Mouse (Mus musculus) midbrain, embryonic 10.5 days (tissue): ENCODE results near the gene Cnpy3. TPM values are rescaled to one million over a fixed set of nuclear protein-coding genes. Genes with fewer than 3 reads are reported as not detected.

Experiments used
- polyA plus RNA-seq: library from polyadenylated mRNA; unstranded; fragments of >200 nt; fragmentation: Nextera tagmentation; extraction: Ambion mirVana; gene quantifications from 2 replicates; pipeline ENCODE4 v1.2.1, GENCODE M21; 2016

Gene Cnpy3
- polyA plus RNA-seq, 1 experiment from 2014 or later = 75.0 TPM

Other genes with a start within 250 kb of the Cnpy3 start
- 4.4 and 6.3 TPM in 2 replicates for gene Cul9, start 205.8 kb downstream of the Cnpy3 start, polyA plus RNA-seq
- 5.0 and 6.5 TPM in 2 replicates for gene Srf, start 196.0 kb downstream of the Cnpy3 start, polyA plus RNA-seq
- 65.3 and 68.4 TPM in 2 replicates for gene Ptk7, start 122.7 kb downstream of the Cnpy3 start, polyA plus RNA-seq
- 33.0 and 40.3 TPM in 2 replicates for gene Klc4, start 106.2 kb downstream of the Cnpy3 start, polyA plus RNA-seq
- 126 and 129 TPM in 2 replicates for gene Mrpl2, start 106.0 kb downstream of the Cnpy3 start, polyA plus RNA-seq
- 37.4 and 45.1 TPM in 2 replicates for gene Cul7, start 101.9 kb downstream of the Cnpy3 start, polyA plus RNA-seq
- gene Rrp36, start 77.9 kb downstream of the Cnpy3 start, polyA plus RNA-seq = 69.4 and 69.6 TPM in 2 replicates
- 178 and 180 TPM in 2 replicates for gene Mea1, start 73.4 kb downstream of the Cnpy3 start, polyA plus RNA-seq
- 126 and 128 TPM in 2 replicates for gene Klhdc3, start 71.3 kb downstream of the Cnpy3 start, polyA plus RNA-seq
- gene Ppp2r5d, start 47.1 kb downstream of the Cnpy3 start, polyA plus RNA-seq = 140 and 146 TPM in 2 replicates
- gene Pex6, start 40.8 kb downstream of the Cnpy3 start, polyA plus RNA-seq = 20.5 and 20.8 TPM in 2 replicates
- gene Gnmt, start 23.0 kb downstream of the Cnpy3 start, polyA plus RNA-seq = 0.35 and 0.62 TPM in 2 replicates
- 0.53 and 0.55 TPM in 2 replicates for gene Ptcra, start 11.5 kb upstream of the Cnpy3 start, polyA plus RNA-seq
- 63.2 and 65.2 TPM in 2 replicates for gene 2310039H08Rik, start 20.4 kb upstream of the Cnpy3 start, polyA plus RNA-seq
- gene Rpl7l1, start 30.5 kb upstream of the Cnpy3 start, polyA plus RNA-seq = 197 and 219 TPM in 2 replicates
- 3.1 and 4.4 TPM in 2 replicates for gene Bicral, start 106.3 kb upstream of the Cnpy3 start, polyA plus RNA-seq
- 55.9 and 57.7 TPM in 2 replicates for gene Tbcc, start 138.5 kb upstream of the Cnpy3 start, polyA plus RNA-seq
- gene Prph2, start 158.2 kb upstream of the Cnpy3 start, polyA plus RNA-seq = not detected in 2 replicates